Mouse (Mus musculus) liver, embryonic 11.5 days (tissue): ENCODE data around the gene Zfp157. TPM values are rescaled to one million over a fixed set of nuclear protein-coding genes. Genes with fewer than 3 reads are reported as not detected.

Source experiments
- polyA plus RNA-seq: library from polyadenylated mRNA; unstranded; fragments of >200 nt; fragmentation: Nextera tagmentation; extraction: Ambion mirVana; gene quantifications from 2 replicates; pipeline ENCODE4 v1.2.1, GENCODE M21; 2014

Gene Zfp157
- polyA plus RNA-seq, 1 experiment from 2014 or later, result 16.1 TPM

Other genes starting within 250 kb of the Zfp157 start
- 5.8 and 6.3 TPM in 2 replicates for gene Mblac1, start 247.2 kb upstream of the Zfp157 start, polyA plus RNA-seq
- gene Nxpe5, start 215.6 kb upstream of the Zfp157 start, polyA plus RNA-seq, result not detected in 2 replicates
- gene Lamtor4, start 186.0 kb upstream of the Zfp157 start, polyA plus RNA-seq, result 40.3 and 49.2 TPM in 2 replicates
- 6.8 and 7.2 TPM in 2 replicates for gene BC037034, start 177.4 kb upstream of the Zfp157 start, polyA plus RNA-seq
- 0.60 and 0.96 TPM in 2 replicates for gene Gal3st4, start 168.6 kb upstream of the Zfp157 start, polyA plus RNA-seq
- 0.05 and 0.12 TPM in 2 replicates for gene Gm43720, start 161.5 kb upstream of the Zfp157 start, polyA plus RNA-seq
- 1.9 and 2.7 TPM in 2 replicates for gene Gpc2, start 161.5 kb upstream of the Zfp157 start, polyA plus RNA-seq
- 7.1 and 8.1 TPM in 2 replicates for gene Stag3, start 161.2 kb upstream of the Zfp157 start, polyA plus RNA-seq
- 0.39 and 0.47 TPM in 2 replicates for gene Pvrig, start 99.5 kb upstream of the Zfp157 start, polyA plus RNA-seq
- gene 1700123K08Rik, start 123.2 kb downstream of the Zfp157 start, polyA plus RNA-seq, result not detected in 2 replicates
- gene Zfp68, start 178.3 kb downstream of the Zfp157 start, polyA plus RNA-seq, result 34.5 and 39.1 TPM in 2 replicates
- gene A430033K04Rik, start 181.4 kb downstream of the Zfp157 start, polyA plus RNA-seq, result 8.0 and 8.6 TPM in 2 replicates